Mouse (Mus musculus): ENCODE data around the gene Myrf.

Gene Myrf

DNA sequence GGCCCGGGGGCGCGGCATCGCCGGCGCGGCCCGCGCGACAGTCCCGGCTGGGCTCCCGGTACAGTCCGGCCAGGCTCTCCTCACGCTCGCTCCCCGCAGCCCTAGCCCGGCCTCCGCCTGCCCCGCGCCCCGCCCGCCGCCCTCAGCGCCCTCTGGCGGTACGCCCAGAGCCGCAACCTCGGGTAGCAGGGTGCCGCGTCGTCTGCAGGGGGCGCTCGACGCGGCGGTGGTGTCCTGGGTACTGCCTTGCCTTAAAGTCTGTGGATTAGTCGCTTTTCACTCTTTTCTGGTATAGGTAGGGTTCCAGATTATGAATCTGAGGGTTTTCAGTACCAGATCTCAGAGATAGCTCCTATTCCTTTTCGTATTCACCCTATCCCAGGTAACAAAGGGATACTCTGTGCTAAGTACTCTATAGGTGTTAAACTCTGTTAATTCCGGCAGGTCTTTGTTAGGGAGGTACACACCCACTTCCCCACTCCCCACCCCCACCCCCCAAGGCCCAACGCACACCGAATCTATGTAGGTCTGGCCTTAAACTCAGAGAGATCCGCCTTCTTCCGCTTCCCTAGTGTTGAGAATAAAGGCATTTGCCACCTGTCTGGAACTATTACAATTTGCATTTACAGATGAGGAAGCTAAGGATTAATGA, at the start of gene Myrf:
Gene Myrf (minus strand): TSS at position 95 of the 652 bp plus-strand sequence.
- DNase-seq (ENCODE audit: low spot score in 2 of 2): peak; percentile 63 to 64

DNA sequence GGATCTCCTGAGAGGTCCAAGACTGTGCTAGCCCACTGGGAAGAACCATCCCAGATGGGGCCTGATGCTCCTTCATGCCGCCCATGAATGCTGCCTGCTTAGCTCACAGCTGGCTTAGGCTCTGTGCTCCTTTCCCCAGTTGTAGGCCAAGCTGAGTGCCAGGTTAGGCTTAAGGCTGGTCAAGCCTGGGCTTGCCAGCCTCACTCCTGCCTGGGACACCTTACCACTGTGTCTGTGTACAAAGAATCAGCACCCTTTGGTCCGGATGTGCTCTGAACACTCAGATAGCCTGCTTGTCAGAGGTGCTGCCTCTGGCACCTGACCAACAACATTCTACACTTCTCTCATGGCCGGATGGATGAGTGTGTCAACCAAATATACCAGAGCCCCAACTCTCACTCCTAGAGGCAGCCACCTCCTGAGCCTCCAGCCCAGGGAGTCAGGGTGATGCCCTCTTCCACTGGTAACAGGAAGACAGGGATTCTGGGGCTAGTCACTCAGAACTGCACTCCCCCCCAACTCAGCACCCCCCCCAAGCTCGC, 49.1 kb upstream of the Myrf start:
- peak in 1 of 2 experiments; percentile 26 for DNase-seq (ENCODE audit: low spot score in 2 of 2)

DNA sequence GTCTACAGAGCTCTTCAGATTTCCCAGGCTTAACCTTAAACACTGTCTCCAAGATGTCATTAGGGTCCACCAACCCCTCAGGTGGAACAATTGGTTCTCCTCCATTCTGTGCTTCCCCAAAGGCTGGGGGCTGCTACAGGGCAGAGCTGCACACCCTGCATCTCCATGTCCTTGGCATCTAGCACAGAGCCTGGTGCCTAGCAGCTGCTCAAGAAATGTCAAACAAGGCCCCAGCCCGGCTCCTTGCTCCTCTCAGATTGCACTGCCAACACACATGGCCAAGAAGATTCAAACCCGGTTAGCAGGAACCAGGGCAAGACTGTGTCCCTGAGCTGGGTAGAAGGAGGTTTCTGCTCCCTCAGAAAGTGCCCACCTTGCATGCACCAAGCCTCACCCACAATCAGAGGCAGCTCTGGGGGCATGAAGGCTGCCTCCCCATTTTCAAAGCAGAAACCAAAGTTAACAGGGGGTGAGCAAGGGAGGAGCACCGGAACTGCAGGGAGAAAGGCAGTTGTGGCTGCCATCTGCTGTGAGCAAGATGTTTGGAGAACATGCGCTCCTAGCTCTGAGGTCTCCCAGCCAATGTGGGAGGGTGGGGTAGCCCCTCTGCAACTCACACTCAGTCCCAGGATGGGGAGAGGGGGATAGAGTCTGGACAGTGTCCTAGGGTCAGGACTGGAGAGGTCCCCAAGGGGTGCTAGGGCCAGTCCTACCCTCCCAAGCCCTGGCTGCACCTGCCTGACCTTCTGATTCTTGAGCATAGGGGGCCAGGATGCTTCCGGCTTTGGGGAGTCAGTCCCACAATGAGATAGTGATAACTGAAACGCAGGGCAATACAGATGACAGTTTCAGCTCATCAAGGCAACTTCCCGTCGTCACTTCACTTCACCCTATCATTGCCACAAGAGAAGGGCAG, 47.8 kb upstream of the Myrf start:
- peak in 1 of 2 experiments; percentile 43 for DNase-seq (ENCODE audit: low spot score in 2 of 2)

DNA sequence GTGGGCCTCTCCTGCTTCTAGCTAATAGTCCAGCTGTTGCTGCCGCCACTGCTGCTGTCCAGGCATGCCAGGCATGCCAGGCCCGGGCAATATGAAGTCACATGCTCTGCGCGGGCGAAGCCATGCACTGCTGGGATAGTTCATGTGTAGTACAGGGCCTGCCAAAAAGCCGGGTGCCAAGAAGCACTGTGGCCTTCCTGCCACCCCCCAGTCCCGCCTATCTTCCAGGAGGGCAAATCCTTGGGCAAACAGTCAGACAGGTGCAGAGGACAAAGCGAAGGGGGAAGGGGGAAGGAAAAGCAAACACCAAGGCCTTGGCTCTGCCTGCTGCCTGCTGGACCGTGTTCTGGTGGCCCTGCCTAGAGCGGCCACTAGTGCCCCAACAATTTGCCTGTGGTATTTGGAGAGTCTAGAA, 45.9 kb upstream of the Myrf start:
- DNase-seq (ENCODE audit: low spot score in 2 of 2): no peak

DNA sequence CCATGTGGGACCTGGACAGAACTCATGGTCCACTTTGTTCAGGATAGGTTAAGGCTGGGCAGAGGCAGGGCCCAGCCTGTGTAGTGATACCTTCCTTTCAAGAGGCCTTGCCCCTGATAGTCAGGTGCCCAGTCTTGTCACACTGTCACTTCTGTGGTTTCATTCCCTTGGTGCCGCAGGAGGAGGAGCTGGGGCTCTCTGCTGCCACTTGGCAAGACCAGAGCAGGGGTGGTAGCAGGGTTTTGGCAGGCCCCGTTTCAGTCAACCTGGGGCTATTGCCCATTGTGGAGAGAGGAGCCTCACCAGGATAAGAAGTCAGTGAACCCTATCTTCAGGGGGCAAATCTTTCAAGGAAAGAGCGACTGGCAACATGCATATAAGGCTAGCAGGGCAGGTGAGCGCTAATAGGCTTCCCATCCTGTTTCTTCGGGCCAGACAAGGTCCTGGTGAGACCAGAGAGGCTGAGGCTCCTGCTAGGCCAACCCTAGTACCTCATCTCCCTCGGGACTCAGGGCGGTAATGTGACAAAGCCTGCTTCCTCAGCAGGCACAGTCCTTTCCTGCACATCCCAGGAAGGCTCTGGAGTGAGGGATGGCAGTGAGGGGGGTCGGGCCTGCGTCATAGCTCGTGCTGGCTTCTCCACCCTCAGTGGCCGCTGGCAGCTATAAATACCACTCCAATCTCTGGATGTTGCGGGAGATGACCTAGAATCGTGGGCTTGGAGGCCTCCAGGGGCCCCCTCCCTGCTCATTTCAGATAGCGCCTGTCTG, 40.4 kb upstream of the Myrf start:
- DNase-seq (ENCODE audit: low spot score in 2 of 2): no peak

DNA sequence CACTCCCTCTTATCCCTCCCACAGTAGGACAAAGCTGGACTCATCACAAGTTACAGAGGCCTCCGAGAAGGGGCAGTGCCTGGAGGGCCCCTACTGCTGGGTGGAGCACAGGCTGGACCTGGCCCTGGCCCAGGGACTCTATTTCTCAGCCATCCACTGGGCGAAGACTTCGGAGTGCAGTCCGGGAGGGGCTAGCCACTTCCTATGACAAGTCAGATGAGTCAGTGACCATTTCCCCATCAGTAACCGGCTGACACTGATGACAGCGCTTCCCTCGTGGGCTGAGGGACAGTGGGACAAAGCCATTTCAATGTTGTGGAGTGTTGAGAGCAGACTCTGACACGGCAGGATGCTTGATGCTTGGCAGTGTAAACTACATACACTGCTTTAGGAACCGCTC, 39.1 kb upstream of the Myrf start:
- no peak for DNase-seq (ENCODE audit: low spot score in 2 of 2)

DNA sequence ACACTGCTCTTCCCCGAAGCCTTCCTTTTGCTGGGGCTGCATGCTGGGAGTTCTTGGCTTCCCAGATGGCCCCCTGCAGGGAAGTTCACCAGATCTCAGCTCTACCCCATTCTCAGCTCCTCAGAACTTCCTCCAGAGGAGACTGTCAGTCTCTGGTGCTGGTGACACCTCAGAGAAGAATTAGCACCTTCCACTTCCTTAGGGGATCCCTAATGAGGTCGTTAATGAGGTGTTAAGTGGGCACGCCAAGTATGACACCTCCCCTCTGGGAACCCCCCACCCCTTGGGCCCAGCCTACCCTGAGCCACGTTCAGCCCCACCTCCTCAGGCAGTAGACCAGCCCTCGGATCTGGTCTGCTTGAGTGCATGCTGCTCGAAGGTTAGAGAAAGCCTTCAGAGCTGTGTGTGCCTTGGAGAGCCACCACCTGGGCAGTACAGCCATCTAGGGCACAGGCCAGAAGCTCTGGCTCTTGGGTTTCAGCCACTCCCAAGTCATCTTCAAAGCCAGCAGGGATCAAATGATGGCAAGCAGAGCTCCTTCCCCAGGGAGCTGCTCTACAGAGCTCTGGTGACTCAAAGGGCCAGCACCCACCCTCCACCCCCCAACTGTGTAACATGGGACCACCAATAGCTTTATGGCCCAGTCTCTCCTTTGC, 38.2 kb upstream of the Myrf start:
- DNase-seq (ENCODE audit: low spot score in 2 of 2): no peak

DNA sequence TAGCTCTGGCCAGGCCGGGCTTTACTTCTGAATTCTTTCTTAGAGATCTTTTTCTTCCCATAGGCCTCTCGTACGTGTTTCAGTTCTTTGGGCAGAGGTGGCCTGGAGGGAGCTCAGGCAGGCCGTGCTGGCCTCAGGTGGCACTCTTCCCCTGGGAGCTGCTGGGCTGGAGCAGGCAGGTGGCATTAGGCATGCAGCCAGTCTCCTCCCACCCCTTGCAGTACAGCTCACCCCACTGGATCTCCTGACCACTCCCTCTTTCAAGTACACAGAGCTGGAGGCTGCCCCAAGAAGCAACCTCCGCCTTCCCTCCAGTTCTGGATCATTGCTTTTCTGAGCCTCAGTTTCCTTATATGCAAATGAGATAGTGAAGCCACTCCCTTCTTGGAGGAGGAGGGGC, 37.2 kb upstream of the Myrf start:
- DNase-seq (ENCODE audit: low spot score in 2 of 2): no peak

DNA sequence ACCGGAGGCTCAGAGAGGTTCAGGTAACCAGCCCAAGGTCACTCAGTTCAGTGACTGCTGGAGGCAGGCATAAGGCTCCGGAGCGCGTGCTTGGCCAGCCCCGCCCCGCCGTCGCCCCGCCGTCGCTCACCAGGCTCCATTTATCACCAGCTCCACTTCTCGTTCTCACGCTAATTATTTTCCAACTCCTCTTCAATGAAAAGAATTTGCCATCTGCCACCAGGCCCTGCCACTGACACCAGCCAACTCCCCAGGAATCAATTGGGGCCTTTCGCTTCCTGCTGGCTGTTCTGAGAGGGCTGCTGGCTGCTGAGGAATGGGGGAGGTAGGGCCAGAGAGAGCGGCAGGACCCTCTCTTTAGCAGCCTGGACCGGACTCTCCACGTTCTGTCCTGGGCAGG, 36.8 kb upstream of the Myrf start:
- DNase-seq (ENCODE audit: low spot score in 2 of 2): no peak

DNA sequence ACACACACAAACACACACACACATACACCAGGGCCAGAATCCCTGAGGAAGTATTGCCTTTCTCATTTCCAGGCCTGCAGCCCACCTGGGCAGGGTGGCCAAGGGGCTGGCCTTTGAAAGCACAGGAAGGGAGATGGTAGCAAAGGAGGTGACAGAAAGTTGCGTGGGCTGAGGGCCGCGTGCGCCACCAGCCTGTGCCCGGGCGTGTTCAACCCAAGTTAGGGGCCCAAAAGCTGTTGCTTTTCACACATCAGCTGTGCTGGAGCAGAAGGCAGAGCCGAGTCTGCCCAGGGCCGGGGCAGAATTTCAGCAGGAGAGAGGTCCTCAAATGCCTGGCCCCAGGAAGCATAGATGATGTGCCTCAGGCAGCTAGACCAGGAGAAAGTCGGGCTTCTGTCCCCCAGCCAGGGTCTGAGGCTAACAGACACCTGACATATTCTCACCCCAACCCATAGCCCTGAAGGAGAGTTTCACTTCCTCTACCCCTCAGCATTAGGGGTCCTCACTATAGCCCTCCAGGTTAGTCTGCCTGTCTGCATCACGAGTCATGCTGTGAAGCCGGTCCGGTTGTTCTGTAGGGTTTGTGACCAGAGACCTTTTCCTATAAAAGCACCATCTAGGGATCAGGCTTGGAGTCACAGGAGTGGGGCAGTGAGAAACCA, 36.1 kb upstream of the Myrf start:
- DNase-seq (ENCODE audit: low spot score in 2 of 2): peak in 1 of 2 experiments; percentile 57

DNA sequence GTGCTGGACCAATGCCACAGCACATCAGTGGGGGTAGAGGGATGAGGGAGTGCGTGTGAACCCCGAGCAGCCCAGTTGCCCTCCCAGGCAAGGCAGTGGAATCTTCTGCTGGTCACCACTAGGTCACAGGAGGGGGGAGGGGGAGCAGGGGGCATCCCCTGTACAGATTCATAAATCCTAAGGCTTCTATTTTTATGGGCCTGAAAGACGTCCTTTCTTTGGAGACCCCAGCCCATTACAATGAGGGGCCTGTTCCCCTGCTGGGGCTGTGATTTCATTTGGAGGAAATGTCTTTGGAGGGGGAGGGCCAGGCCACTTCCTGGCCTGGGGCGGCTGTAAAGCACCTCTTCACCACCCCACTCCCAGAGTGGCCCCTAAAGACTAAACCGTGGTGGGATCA, 33.5 kb upstream of the Myrf start:
- DNase-seq (ENCODE audit: low spot score in 2 of 2): no peak

DNA sequence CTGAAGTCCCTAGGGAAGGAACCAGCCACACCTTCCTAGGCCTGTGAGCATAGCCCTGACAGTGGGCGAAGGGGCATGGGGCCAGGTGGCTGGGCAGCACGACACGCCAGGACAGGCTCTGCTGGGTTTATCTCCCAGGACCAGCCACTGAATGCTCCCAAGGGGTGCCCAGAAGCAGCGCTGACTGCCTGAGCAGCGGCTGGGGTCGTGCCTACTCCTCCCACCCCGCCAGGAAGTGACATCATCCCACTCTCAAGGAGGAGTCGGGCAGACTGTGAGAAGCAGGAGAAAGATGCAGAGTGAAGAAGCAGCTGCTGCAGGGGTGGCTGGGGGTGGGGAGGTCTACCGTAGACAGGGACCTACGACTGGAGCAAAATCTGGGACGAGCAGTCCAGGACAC, 32.2 kb upstream of the Myrf start:
- DNase-seq (ENCODE audit: low spot score in 2 of 2): peak; percentile 79 to 81

DNA sequence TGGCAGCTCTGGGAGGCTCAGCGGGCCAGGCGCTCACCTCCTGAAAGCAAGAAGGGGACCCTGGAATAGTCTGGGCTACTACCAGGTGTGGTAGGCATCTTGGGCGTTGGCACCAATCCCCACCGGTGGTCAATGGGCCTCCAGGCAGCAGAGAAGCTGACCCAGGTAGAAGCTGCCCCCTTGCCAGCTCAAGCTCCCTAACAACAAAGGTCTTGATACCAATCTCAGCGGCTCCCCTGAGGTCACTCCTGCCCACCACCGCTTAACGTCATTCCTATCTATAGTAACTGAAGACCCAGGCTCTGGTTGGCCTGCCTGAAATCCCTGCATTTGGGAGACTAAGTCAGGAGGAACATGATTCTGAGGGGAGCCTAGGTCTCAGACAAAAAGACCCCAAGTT, 31.0 kb upstream of the Myrf start:
- DNase-seq (ENCODE audit: low spot score in 2 of 2): no peak

DNA sequence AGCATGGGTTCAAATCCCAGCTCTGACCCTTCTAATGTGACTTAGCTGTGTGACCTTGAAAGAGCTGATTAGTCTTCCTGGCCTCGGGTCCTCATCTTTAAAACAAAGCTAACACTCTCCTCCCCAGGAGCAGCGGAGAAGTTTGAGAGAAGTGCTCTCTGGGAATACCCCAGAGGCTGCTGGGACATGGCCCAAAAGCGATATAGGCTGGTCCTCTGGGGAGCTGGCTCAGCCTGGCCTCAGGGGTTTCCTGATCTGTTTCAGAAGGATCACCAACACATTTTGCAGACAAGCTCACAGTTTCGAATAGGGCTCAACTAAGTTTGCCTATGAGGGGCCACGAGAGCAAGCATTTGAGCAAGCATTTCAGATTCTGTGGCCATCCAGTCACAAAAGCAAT, 29.8 kb upstream of the Myrf start:
- no peak for DNase-seq (ENCODE audit: low spot score in 2 of 2)

DNA sequence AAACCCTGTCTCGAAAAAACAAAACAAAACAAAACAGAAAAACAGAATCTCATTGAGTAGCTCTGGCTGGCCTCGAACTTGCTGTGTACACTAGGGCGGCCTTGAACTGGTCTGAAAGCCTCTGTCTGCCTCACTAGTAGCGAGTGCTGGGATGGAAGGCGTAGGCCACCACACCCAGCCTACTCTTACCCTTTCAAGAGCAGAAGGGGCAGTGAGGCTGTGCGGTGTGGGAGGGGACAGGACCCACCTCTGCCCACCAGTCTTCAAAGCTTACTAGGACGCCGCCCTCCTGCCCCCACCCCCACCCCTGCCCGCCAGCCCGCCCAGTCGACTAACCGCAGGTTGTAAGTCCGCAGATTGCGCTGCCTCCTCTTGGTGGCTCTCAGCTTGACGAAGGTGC, 28.3 kb upstream of the Myrf start:
- DNase-seq (ENCODE audit: low spot score in 2 of 2): no peak

DNA sequence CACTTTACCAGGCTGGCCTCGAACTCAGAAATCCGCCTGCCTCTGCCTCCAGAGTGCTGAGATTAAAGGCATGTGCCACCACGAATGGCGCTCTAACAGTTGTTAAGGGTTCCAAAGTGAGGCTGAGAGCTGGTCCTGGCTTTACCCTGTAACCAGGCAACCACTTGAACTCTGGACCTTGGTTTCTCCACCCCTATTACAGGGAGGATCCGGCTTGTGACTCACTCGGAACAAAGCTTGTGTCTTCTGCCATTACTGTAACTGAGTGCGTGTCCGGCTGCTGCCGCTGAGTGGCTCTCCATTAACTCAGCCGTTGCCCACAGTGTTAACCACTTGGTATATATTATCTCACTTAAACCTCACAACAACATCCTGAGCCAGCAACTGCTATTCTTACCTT, 27.4 kb upstream of the Myrf start:
- DNase-seq (ENCODE audit: low spot score in 2 of 2): no peak

DNA sequence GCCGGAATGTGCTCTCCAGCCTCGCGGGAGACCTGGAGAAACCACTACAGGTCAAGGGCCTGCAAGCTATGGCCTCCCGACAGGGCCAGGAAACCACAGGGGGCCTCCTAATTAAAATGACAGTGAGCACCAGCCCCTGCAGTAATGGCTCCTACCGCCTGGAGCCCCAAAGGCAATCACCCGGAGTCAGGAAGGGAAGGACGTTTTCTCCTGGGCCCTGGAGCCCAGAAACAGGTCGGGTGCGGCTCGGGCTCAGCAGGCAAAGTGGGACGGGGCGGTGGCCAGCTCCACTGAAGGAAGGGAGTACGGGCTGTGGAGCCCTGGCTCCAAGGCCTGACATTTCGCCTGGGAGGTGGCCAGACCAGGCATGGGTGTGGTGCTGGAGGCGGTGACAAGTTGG, 26.5 kb upstream of the Myrf start:
- DNase-seq (ENCODE audit: low spot score in 2 of 2): no peak

DNA sequence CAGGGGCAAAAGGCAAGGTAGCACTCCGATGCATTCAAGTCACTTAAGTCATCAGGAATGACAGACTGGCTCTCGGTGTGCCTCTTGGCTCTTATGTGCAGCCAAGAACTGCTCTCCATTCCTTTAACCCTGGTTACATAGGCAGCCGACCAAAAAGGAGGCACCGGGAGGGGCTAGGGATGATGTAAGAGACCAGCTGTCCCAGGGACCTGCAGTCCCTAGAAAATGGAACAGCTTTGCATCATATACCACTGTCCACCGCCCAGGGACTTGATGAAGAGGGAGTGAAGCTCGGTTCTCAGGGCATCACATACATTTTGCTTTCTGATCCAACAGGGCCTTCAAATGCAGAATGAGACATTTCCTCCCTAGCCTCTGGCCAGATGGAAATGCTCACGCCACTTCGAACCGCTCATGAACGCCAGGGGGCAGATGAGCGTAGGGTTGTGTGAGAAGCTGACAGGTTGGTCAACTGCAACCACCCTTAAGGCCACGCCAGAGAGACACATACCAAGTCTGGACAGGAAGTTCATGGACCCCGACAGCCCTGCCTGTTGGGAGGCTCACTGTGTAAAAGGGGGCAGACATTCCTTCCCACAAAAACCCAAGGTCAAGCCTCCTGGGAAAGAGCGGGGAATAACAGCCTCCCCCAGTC, 25.8 kb upstream of the Myrf start:
- peak; percentile 67 to 82 for DNase-seq (ENCODE audit: low spot score in 2 of 2)

DNA sequence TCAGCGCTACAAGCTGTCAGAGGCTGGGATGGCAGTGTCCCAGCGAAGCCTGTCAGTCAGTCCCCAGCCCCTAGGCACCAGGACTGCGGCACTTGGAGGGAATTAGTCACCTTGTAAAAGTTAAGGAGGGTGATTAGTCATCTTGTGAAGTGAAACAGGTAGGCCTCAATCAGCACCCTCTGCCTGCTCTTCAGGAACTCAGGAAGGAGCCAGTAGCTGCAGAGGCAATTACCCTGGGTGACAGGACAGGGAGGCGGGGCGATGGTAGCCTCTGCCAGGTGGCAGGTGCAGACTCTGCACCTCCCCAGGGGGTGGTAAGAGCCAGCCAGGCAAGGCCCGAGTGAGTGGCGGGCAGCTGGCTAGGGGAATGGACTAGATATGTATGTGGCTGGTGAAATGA, 20.8 kb upstream of the Myrf start:
- DNase-seq (ENCODE audit: low spot score in 2 of 2): no peak

DNA sequence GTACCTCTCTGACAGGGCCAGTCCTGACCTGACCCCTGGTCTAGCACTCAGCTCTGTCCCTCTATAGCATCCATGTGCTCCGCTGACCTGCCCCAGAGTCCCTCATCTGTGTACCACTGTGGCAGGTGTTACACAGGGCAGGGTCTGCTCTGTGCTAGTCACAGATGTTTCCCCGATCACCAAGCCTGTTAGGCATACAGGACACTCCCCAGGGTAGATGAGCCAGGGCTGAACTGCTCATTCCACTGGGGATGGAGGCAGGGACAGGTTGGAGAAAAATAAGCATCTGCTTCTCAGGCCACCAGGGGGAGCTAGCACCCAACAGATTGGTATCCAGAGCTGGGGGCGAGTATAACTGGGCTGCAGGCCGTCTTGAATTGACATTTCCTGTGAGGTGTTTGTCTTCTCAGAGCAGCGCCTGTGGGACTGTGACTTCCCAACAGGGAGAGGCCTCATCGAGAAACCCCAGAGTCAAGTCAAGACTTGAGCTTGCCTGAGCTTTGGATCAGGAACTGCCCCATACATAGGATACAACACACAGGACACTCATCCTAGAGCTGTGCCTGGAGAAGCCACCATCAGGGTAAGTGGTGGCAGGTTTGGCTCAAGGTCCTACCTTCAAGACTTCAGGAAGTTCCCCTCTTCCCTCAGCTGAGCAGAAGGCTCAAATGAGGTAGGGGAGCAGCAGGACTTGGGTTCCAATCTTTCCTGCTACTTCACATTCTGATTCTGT, 17.9 kb upstream of the Myrf start:
- DNase-seq (ENCODE audit: low spot score in 2 of 2): peak; percentile 81 to 85

Data from frontal cortex, postnatal 36 days (tissue).